Mouse (Mus musculus) effector memory CD4-positive, alpha-beta T cell, adult 5 months (primary cell): ENCODE data around the gene Zfp931. TPM values are rescaled to one million over a fixed set of nuclear protein-coding genes. Genes with fewer than 3 reads are reported as not detected.

Source experiments
- polyA plus RNA-seq: library from polyadenylated mRNA; unstranded; fragments of 100-300 nt; shearing (Covaris generic); gene quantifications from one replicate; pipeline ENCODE4 v1.2.1, GENCODE M21; 2017

The Zfp931 gene
- polyA plus RNA-seq: 5.9 TPM

GRCm38 (mm10) chr2:178078166-178078717 lies at the start of gene Zfp931:
TSS of gene Zfp931 (minus strand) at chr2:178078476.

GRCm38 (mm10) chr2:178118801-178119560 lies 40.7 kb upstream of the Zfp931 start, which contains the start of gene Phactr3:
TSS of gene Phactr3 (plus strand) at chr2:178118975.

DNA sequence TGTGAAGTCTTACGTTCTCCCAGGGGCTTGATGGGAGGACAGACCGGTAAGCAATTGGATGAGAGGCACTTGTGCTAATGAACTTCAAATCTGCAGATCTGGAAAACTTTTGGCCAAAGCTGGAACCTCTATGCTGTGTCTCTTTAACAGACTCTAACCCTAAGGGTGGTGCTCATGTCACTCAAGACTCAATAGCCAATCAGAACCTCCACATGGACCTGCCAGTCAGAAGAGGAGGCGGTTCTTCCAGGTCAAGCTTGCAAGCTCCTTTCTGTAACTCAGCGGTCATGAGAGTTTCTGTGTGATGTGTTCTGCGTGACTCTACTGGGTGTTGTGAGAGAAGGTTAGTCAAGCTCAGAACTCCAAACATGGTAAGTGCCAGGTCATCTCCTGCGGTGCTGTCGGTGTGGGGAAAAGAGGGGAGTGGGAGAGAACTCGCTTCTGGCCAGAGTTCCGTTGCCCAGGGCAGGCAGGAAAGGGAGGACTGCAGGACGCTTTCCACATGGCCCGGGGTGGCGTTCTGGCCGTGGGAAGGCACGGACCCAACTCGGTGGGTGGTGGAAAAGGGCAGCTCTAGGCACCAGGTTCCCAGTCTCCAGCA lies 55.2 kb downstream of the Zfp931 start, which contains the start of gene Zfp971:
TSS of gene Zfp971 (plus strand) at position 274 of the 601 bp plus-strand sequence.

Other genes with a start within 250 kb of the Zfp931 start
- gene Gm14325, start 238.1 kb downstream of the Zfp931 start, polyA plus RNA-seq: 6.4 TPM
- gene Gm14327, start 181.4 kb downstream of the Zfp931 start, polyA plus RNA-seq: not detected
- gene Zfp972, start 152.9 kb downstream of the Zfp931 start, polyA plus RNA-seq: not detected
- 5.7 TPM for gene Gm14326, start 121.2 kb downstream of the Zfp931 start, polyA plus RNA-seq
- gene Zfp971, start 55.2 kb downstream of the Zfp931 start, polyA plus RNA-seq: 6.6 TPM
- 0.36 TPM for gene Phactr3, start 40.5 kb upstream of the Zfp931 start, polyA plus RNA-seq